Mouse (Mus musculus) kidney, postnatal 4 days (tissue): ENCODE measurements at regions not wholly inside any gene's neighbourhood (a gene's known extent, or its start where the extent isn't known, plus 50 kb on each side); places are given as distances from the start of the nearest gene placed in this dataset.

Experiments
- DNase-seq, 2 experiments: peaks; one replicate each; pipeline ENCODE4 v3.0.0; 2021; ENCODE audit warnings: mixed read lengths in 2 of 2

DNA sequence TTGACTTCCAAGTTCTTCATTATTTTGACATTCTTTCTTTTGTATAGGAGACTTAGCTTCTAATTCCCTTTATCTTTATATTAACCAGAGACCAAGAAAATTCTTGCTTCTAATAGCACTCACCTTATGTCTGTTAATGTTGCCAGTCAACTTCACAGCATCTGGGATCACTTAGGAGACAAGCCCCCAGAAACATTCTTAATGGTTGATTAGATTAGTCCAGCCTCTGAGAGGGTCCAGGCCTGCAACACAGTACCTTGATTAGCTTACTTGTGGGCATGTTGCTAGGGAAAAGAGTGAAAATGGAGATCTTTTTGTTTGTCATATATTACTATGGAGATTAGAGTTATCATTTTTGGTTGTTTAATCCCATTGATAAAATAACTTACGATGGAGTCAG is 778.8 kb downstream of the Brinp3 start:
- no peak for DNase-seq

- no peak for DNase-seq
These were observed 796.6 kb downstream of the Brinp3 start for GRCm38 (mm10) chr1:147291119-147291518.

- DNase-seq: no peak
These were observed 814.7 kb downstream of the Brinp3 start for GRCm38 (mm10) chr1:147309246-147309645.

GRCm38 (mm10) chr1:147343276-147343953 is 848.9 kb downstream of the Brinp3 start:
- DNase-seq: no peak

GRCm38 (mm10) chr1:147344027-147344426 is 849.5 kb downstream of the Brinp3 start:
- no peak for DNase-seq
